Mouse (Mus musculus) C2C12 (cell line): ENCODE data around the gene Slc25a19.

Experiments
- CTCF ChIP-seq: IDR thresholded peaks from one replicate; pipeline ENCODE4 v1.5.1; 2011; ENCODE audit not compliant: control insufficient read depth, insufficient read depth, insufficient read length
- MAX ChIP-seq: IDR thresholded peaks from one replicate; pipeline ENCODE4 v1.6.1; 2011; ENCODE audit warnings: mild to moderate bottlenecking, control low read depth

- TF ChIP-seq CTCF (no peak), MAX (no peak)
These were observed 1.8 kb upstream of the Slc25a19 start for GRCm38 (mm10) chr11:115629734-115630531.
